Mouse (Mus musculus) heart, embryonic 10.5 days (tissue): ENCODE measurements around the gene Notch1. TPM values are rescaled to one million over a fixed set of nuclear protein-coding genes. Genes with fewer than 3 reads are reported as not detected.

Experiments used
- DNase-seq: peaks from one replicate; pipeline ENCODE4 v3.0.0-alpha.2; 2017; ENCODE audit warnings: low spot score
- H3K27ac ChIP-seq: fragments of 300-500 bp; sonication (generic); 2 replicates; pipeline ENCODE4 v1.5.1; 2016; ENCODE audit warnings: mild to moderate bottlenecking
- H3K27me3 ChIP-seq: fragments of 300-500 bp; sonication (generic); 2 replicates; pipeline ENCODE4 v1.6.1; 2016; ENCODE audit warnings: mild to moderate bottlenecking; ENCODE audit not compliant: poor library complexity, insufficient read depth, severe bottlenecking
- H3K36me3 ChIP-seq: fragments of 300-500 bp; sonication (generic); 2 replicates; pipeline ENCODE4 v1.6.1; 2016; ENCODE audit warnings: mild to moderate bottlenecking, moderate library complexity
- H3K4me1 ChIP-seq: fragments of 300-500 bp; sonication (generic); 2 replicates; pipeline ENCODE4 v1.6.1; 2016; ENCODE audit warnings: mild to moderate bottlenecking
- H3K4me3 ChIP-seq: fragments of 300-500 bp; sonication (generic); 2 replicates; pipeline ENCODE4 v1.5.1; 2016; ENCODE audit warnings: mild to moderate bottlenecking, moderate library complexity
- H3K9me3 ChIP-seq: fragments of 300-500 bp; sonication (generic); 2 replicates; pipeline ENCODE4 v1.6.1; 2016; ENCODE audit warnings: mild to moderate bottlenecking, moderate library complexity
- WGBS: fragments of 180-500 bp; shearing (Covaris S2); methylation state at CpG from one replicate; pipeline ENCODE4 v1.1.7; 2016; 5-methylcytosine and 5-hydroxymethylcytosine counted together
- polyA plus RNA-seq: library from polyadenylated mRNA; unstranded; fragments of >200 nt; fragmentation: Nextera tagmentation; extraction: Ambion mirVana; gene quantifications from 2 replicates; pipeline ENCODE4 v1.2.1, GENCODE M21; 2016

The Notch1 gene
- polyA plus RNA-seq, 1 experiment from 2014 or later: 13.2 TPM

GRCm38 (mm10) chr2:26526443-26527257, 10.2 kb upstream of the Notch1 start:
- H3K4me1 ChIP-seq: peaks cover 25% of the 10 kb centered on the region
- no peak overlapping the region for H3K4me3 ChIP-seq
- H3K9me3 ChIP-seq: no peaks in the 10 kb centered on the region
- WGBS: 46% methylated on average over 11 of the region's 11 CpGs
- no peaks in the 10 kb centered on the region for H3K36me3 ChIP-seq
- H3K27me3 ChIP-seq: no peaks in the 10 kb centered on the region
- H3K27ac ChIP-seq: peak overlapping the region; percentile 60
- no peak for DNase-seq

DNA sequence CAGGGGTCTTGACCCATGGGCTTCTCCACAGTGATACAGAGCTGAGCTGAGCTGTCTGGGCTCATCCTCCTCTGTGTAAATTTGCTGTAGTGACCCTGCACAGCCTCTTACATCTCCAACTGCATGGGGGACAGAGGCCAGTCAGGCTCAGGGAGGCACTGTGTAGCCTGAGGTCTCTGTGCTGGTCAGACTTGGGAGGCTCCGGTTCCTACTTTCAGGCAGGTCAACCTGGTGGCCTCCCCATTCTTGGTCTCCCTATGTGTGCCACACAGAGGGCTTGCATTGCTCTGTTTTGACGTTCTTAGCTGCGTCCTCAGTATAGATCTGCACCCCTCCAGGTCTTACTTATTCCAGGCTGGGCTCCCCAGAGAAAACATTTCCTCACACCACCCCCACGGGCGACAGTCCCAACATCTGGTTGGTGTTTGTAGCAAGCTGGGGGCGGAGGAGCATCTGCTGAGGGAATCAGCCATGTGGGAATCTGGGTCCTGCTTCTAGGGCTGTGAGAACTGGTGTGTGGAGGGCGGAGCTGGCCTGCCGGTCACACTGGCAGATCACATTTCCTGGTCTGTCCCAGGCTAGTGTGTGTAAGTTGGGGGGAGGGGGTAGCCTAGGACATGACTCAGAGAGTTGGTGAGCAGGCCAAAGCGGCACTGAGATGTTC, 9.0 kb upstream of the Notch1 start:
- H3K36me3 ChIP-seq: no peaks in the 10 kb centered on the region
- peaks cover 25% of the 10 kb centered on the region for H3K4me1 ChIP-seq
- peak overlapping the region; percentile 60 for H3K27ac ChIP-seq
- 18% methylated on average over 9 of the region's 9 CpGs for WGBS
- H3K4me3 ChIP-seq: no peak overlapping the region
- no peaks in the 10 kb centered on the region for H3K27me3 ChIP-seq
- DNase-seq: no peak
- H3K9me3 ChIP-seq: no peaks in the 10 kb centered on the region

- no peaks in the 10 kb centered on the region for H3K9me3 ChIP-seq
Observed at GRCm38 (mm10) chr2:26522327-26522726, 5.9 kb upstream of the Notch1 start.

GRCm38 (mm10) chr2:26519753-26520152, 3.3 kb upstream of the Notch1 start:
- 74% methylated on average over 6 of the region's 6 CpGs for WGBS
- H3K27ac ChIP-seq: 0 out of 2 replicates have a peak overlapping the region, but pooled peaks have one; percentile 3
- H3K36me3 ChIP-seq: no peaks in the 10 kb centered on the region
- H3K9me3 ChIP-seq: no peaks in the 10 kb centered on the region
- no peak overlapping the region for H3K4me3 ChIP-seq
- H3K4me1 ChIP-seq: peaks cover 39% of the 10 kb centered on the region
- DNase-seq: no peak
- no peaks in the 10 kb centered on the region for H3K27me3 ChIP-seq

More at GRCm38 (mm10) chr2:26522327-26522726, 5.9 kb upstream of the Notch1 start:
- Histone ChIP-seq H3K27me3 (no peaks in the 10 kb centered on the region), H3K36me3 (no peaks in the 10 kb centered on the region), H3K4me3 (no peak overlapping the region), H3K4me1 (peaks cover 42% of the 10 kb centered on the region), H3K27ac (no peak overlapping the region)
- no peak for DNase-seq
- WGBS: 79% methylated on average over 4 of the region's 4 CpGs

GRCm38 (mm10) chr2:26516987-26517386, 524 bp upstream of the Notch1 start:
- Histone ChIP-seq H3K9me3 (no peaks in the 10 kb centered on the region), H3K27me3 (no peaks in the 10 kb centered on the region; the same call in 1 of the 2 replicates), H3K4me3 (no peak overlapping the region), H3K4me1 (peaks cover 40% of the 10 kb centered on the region), H3K27ac (peak overlapping the region; percentile 72; the same call in 1 of the 2 replicates), H3K36me3 (no peaks in the 10 kb centered on the region)
- WGBS: 78% methylated on average over 5 of the region's 5 CpGs
- DNase-seq: no peak

DNA sequence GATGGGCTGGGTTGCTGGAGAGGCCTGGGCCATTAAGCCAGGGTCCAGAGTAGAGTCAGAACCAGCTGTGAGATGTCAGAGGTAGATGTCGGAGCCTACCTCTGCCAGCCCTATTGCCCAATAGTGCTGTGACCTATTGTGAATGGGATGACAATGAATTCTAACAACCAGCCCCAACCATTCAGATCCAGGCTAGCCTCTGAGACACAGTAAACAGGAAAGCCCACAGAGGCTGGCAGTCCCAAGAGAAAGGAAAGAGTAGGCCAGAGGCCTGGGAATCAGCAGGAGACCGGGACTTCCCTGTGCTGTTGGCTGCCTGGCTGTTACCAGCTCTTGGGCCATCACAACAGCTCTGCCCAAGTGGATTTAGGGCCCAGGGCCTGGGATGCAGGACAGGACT, 1.1 kb downstream of the Notch1 start:
- no peak for DNase-seq
- Histone ChIP-seq H3K9me3 (no peaks in the 10 kb centered on the region), H3K27ac (peak overlapping the region; percentile 72), H3K4me1 (peaks cover 40% of the 10 kb centered on the region), H3K4me3 (no peak overlapping the region), H3K27me3 (no peaks in the 10 kb centered on the region; the same call in 1 of the 2 replicates), H3K36me3 (no peaks in the 10 kb centered on the region)
- 70% methylated on average over 2 of the region's 2 CpGs for WGBS

- H3K27me3 ChIP-seq: no peaks in the 10 kb centered on the region; the same call in 1 of the 2 replicates
- peak overlapping the region; percentile 30 for H3K27ac ChIP-seq
- H3K4me3 ChIP-seq: no peak overlapping the region
- H3K9me3 ChIP-seq: no peaks in the 10 kb centered on the region
- DNase-seq: no peak
- H3K36me3 ChIP-seq: no peaks in the 10 kb centered on the region
- 61% methylated on average over 4 of the region's 4 CpGs for WGBS
- peaks cover 35% of the 10 kb centered on the region for H3K4me1 ChIP-seq
Observed at GRCm38 (mm10) chr2:26513105-26513745, 3.2 kb downstream of the Notch1 start.

- Histone ChIP-seq H3K9me3 (no peaks in the 10 kb centered on the region), H3K36me3 (no peaks in the 10 kb centered on the region), H3K4me3 (no peak overlapping the region), H3K27me3 (peaks cover 19% of the 10 kb centered on the region), H3K4me1 (peaks cover 51% of the 10 kb centered on the region), H3K27ac (peak overlapping the region; percentile 85)
- 69% methylated on average over 5 of the region's 5 CpGs for WGBS
- no peak for DNase-seq
Observed at GRCm38 (mm10) chr2:26508661-26509060, 7.8 kb downstream of the Notch1 start.

DNA sequence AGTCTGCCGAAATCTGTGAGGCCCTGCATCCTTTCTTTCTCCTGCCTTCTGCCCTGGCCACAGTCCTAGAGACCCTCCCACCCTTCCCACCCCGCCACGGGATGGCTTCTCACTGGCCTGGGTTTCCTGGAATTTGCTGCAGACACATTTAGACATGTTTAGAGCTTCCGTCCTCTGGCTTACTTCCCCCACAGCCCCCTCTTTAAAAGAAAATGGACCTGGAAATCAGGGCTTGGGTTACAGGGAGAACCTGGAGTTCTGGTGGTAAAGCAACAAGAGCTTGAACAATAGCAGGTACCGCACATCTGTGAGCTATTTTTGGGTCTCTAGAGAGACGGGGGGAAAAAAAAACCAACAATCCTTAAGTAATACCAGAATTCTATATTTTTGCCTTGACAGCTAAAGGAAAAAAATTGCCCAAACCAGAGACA, 8.5 kb downstream of the Notch1 start:
- H3K36me3 ChIP-seq: no peaks in the 10 kb centered on the region
- 6% methylated on average over 6 of the region's 6 CpGs for WGBS
- H3K27me3 ChIP-seq: peaks cover 22% of the 10 kb centered on the region
- H3K4me3 ChIP-seq: no peak overlapping the region; the same call in 1 of the 2 replicates
- peaks cover 53% of the 10 kb centered on the region for H3K4me1 ChIP-seq
- no peak for DNase-seq
- H3K9me3 ChIP-seq: no peaks in the 10 kb centered on the region
- peak overlapping the region; percentile 85 for H3K27ac ChIP-seq

DNA sequence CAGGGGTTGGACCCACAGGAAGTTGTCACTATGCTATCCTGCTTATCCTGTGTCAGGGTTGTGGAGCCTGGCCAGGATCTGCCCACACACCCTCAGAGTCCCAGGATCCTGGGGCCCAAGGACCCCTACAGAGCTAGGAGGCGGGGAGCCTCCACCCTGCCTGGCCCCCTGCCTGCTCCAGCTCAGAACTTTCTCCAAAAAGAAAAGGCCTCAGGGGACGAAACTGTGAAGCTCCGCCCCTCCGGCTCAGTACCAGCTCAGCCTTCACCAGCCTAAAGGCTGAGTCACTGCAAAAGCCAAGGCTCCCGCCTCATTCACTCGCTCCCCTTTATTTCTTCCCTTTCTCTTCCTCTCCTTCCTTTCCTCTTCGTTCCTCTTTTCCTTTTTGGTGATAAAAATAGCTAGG, 9.0 kb downstream of the Notch1 start:
- WGBS: 9% methylated on average over 7 of the region's 7 CpGs
- H3K4me3 ChIP-seq: no peak overlapping the region; the same call in 1 of the 2 replicates
- no peak for DNase-seq

DNA sequence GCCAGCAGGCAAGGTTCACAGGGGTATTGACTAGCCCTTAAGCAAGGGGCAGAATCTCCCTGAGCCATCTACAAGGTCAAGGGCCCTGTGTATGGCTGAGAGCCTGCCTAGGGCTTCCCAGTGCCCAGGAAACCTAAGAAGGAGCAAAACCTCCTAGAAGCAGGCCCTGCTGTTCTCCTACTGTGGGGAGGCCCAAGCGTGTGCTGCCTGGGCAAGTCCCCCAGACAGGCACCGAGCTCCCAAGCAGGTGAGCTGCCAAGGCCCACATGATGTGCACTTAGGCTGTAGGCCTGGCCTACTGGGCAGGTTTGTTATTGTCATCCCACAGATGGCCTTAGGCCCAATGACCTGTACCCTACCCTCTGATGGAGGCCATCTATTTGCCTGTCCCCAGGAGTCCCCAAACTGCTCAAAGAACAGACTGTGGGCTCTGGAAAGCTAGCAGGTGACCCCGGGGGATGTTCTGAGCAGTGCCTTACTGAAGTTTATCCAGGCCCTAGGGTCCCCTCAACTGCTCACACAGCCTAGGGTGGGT, 9.7 kb downstream of the Notch1 start:
- Histone ChIP-seq H3K27ac (peak overlapping the region; percentile 85), H3K36me3 (no peaks in the 10 kb centered on the region), H3K27me3 (peaks cover 33% of the 10 kb centered on the region), H3K9me3 (no peaks in the 10 kb centered on the region), H3K4me1 (peaks cover 65% of the 10 kb centered on the region), H3K4me3 (no peak overlapping the region)
- WGBS: 85% methylated on average over 3 of the region's 3 CpGs
- no peak for DNase-seq

More for the DNA sequence above, 9.0 kb downstream of the Notch1 start:
- H3K9me3 ChIP-seq: no peaks in the 10 kb centered on the region
- peak overlapping the region; percentile 85 for H3K27ac ChIP-seq
- H3K27me3 ChIP-seq: peaks cover 26% of the 10 kb centered on the region
- peaks cover 58% of the 10 kb centered on the region for H3K4me1 ChIP-seq
- H3K36me3 ChIP-seq: no peaks in the 10 kb centered on the region

- H3K4me1 ChIP-seq: peaks cover 76% of the 10 kb centered on the region
- no peaks in the 10 kb centered on the region for H3K9me3 ChIP-seq
- no peak for DNase-seq
- WGBS: 72% methylated on average over 9 of the region's 9 CpGs
- peak overlapping the region; percentile 75 for H3K4me3 ChIP-seq
- H3K27ac ChIP-seq: peak overlapping the region; percentile 88; the same call in 1 of the 2 replicates
- H3K36me3 ChIP-seq: no peaks in the 10 kb centered on the region
- H3K27me3 ChIP-seq: peaks cover 52% of the 10 kb centered on the region
Observed at GRCm38 (mm10) chr2:26504772-26505480, 11.5 kb downstream of the Notch1 start.
